Mouse (Mus musculus): Measurements from ENCODE around the gene Nkx6-2.
A peak's percentile ranks its signal among the peaks of the same experiment; 100 is the strongest.

Nkx6-2 gene

GRCm38 (mm10) chr7:139582595-139582994, at the start of gene Nkx6-2:
Nkx6-2 (minus strand) TSS chr7:139582797.
- peak; percentile 29 to 30 for DNase-seq (ENCODE audit: low spot score in 2 of 2)

GRCm38 (mm10) chr7:139625156-139625555, 42.6 kb upstream of the Nkx6-2 start:
- DNase-seq (ENCODE audit: low spot score in 2 of 2): no peak

GRCm38 (mm10) chr7:139622568-139622967, 40.0 kb upstream of the Nkx6-2 start:
- no peak for DNase-seq (ENCODE audit: low spot score in 2 of 2)

GRCm38 (mm10) chr7:139615767-139616766, 33.5 kb upstream of the Nkx6-2 start:
- DNase-seq (ENCODE audit: low spot score in 2 of 2): peak; percentile 12 to 26

GRCm38 (mm10) chr7:139610328-139610727, 27.7 kb upstream of the Nkx6-2 start:
- DNase-seq (ENCODE audit: low spot score in 2 of 2): no peak

- no peak for DNase-seq (ENCODE audit: low spot score in 2 of 2)
Observed at GRCm38 (mm10) chr7:139595862-139596261, 13.3 kb upstream of the Nkx6-2 start.

- no peak for DNase-seq (ENCODE audit: low spot score in 2 of 2)
Observed at GRCm38 (mm10) chr7:139595311-139595710, 12.7 kb upstream of the Nkx6-2 start.

GRCm38 (mm10) chr7:139591311-139591710, 8.7 kb upstream of the Nkx6-2 start:
- DNase-seq (ENCODE audit: low spot score in 2 of 2): no peak

- DNase-seq (ENCODE audit: low spot score in 2 of 2): no peak
Observed at GRCm38 (mm10) chr7:139590302-139590701, 7.7 kb upstream of the Nkx6-2 start.

GRCm38 (mm10) chr7:139587919-139588318, 5.3 kb upstream of the Nkx6-2 start:
- no peak for DNase-seq (ENCODE audit: low spot score in 2 of 2)

- DNase-seq (ENCODE audit: low spot score in 2 of 2): no peak
Observed at GRCm38 (mm10) chr7:139585183-139585821, 2.7 kb upstream of the Nkx6-2 start.

GRCm38 (mm10) chr7:139584221-139585175, 1.9 kb upstream of the Nkx6-2 start:
- peak in 1 of 2 experiments; percentile 7 for DNase-seq (ENCODE audit: low spot score in 2 of 2)

GRCm38 (mm10) chr7:139583094-139583737, 619 bp upstream of the Nkx6-2 start:
- no peak for DNase-seq (ENCODE audit: low spot score in 2 of 2)

- DNase-seq (ENCODE audit: low spot score in 2 of 2): no peak
Observed at GRCm38 (mm10) chr7:139581801-139582571, 611 bp downstream of the Nkx6-2 start.

GRCm38 (mm10) chr7:139580851-139581775, 1.5 kb downstream of the Nkx6-2 start:
- no peak for DNase-seq (ENCODE audit: low spot score in 2 of 2)

- DNase-seq (ENCODE audit: low spot score in 2 of 2): no peak
Observed at GRCm38 (mm10) chr7:139579261-139579905, 3.2 kb downstream of the Nkx6-2 start.

GRCm38 (mm10) chr7:139576064-139576686, 6.4 kb downstream of the Nkx6-2 start:
- DNase-seq (ENCODE audit: low spot score in 2 of 2): no peak

GRCm38 (mm10) chr7:139572665-139573064, 9.9 kb downstream of the Nkx6-2 start:
- DNase-seq (ENCODE audit: low spot score in 2 of 2): no peak

All from heart, adult 9 months (tissue).